Mouse (Mus musculus): ENCODE measurements around the gene Plekhb1.

The Plekhb1 gene

DNA sequence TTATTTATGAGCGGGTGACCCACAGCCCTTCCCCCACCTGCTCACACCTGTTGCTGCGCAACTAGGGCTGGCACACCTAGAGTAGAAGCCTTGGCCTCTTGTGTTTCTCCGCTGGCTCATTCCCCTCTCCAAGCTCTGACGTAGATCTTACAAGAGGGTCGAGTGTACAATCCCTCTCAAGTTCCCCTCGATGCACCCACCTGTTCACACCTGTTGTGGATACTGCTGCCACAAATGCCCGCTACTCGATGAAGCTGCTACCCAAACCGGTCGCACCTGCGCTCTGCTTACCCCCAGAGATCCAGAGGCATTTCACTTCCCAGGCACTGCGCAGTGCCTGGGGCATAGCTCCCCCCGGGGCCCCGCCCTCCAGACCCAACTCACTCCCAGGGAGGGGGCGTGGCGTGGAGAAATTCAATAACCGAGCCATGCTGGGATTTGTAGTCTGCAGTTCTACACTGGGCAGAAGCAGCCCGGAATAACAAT is 4.1 kb downstream of the Plekhb1 start:
- DNase-seq (ENCODE audit: low spot score) = peak; percentile 60

DNA sequence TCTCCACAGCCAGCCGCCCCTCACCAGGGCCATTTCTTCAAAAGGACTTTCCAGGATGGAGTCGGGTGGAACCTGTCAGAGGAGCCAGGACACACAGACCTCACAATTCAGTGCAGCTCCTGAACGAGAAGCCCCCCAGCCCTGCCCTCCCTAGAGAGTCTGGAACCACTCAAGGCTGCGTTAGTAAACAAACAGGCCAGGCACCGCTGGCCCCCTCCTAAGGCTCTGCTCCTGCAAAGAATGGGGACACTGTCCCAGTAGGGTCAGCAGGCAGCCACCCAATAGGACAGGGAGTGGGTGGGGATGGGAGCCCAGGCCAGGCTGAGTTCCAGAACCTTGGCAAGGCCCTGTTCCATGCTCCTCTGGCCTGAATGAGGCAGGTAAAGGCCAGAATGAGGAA is 5.5 kb downstream of the Plekhb1 start:
- DNase-seq (ENCODE audit: low spot score) = no peak

DNA sequence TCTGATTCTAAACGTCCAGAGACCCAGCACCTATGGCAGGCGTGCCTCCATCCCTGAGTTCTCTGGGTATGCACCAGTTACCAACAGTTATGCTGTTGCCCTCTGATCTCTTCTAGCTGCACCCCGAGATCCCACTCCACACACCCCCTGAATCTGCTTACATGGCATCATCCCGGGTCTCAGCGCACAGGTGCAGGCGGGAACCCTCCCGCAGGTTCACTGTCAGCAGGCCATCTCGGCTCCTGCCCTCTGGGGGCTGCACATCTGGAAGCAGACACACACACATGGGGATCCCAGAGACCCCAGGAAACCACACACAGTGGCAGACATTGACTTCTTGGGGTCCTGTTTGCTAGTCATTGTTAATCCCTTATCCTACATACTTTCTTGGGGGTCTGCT is 7.8 kb downstream of the Plekhb1 start:
- DNase-seq (ENCODE audit: low spot score) = no peak

DNA sequence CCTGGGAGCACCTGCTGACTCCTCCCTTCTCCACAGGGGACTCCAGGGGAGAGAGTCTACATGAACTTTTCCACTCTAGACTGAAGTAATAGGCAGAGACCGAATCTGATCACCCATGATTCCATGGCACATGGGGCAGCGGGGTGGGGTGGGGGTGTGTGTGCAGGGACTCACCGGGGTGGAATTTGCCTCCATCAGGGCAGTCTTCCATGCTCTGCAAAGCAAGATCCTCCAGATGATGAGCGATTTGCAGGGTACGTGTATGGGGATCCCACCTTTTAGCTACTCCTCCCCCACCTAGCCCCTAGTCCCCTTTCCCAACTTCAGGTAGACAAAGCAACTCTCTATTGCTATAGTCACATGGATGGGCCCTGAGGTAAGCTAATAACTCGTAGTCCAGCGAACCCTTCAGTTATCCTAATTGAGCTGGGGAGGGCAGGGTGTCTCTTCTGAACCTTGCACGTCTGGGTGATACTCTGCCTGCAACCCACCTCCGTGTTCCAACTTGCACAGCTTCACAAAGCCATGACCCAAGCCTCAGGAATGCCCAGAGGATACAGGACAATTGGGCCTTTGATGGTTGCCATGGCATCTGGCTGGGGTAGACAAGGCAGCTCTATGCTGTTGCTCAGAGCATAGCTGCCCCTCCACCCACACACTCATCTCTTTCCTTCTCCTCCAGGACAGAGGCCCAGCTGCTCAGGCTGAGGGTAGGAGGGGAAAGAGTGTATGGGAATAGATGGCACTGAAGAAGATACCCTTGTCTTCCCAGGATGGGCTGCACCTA is 8.5 kb downstream of the Plekhb1 start:
- DNase-seq (ENCODE audit: low spot score) = peak; percentile 77

DNA sequence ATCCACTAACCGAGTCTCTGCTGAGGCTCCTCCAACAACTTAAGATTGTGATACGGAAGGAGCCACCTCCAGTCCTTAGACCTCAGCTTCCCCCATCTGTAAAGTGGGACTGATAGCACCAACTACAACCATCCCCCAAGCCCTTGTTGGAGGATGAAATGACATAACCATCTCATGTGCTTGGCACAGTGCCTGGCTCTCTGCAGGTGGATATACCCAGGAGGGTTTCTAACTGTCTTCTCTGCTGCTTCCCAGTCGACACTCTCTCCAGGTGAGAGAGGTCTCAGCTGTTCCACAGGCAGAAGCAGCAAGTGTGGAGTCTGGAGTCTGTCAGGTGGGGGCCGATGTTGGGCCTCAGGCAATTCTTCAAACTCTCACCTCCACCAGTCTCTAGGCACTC is 11.2 kb downstream of the Plekhb1 start:
- DNase-seq (ENCODE audit: low spot score) = no peak

- no peak for DNase-seq (ENCODE audit: low spot score)
Observed at GRCm38 (mm10) chr7:100650421-100650820, 11.8 kb downstream of the Plekhb1 start.

DNA sequence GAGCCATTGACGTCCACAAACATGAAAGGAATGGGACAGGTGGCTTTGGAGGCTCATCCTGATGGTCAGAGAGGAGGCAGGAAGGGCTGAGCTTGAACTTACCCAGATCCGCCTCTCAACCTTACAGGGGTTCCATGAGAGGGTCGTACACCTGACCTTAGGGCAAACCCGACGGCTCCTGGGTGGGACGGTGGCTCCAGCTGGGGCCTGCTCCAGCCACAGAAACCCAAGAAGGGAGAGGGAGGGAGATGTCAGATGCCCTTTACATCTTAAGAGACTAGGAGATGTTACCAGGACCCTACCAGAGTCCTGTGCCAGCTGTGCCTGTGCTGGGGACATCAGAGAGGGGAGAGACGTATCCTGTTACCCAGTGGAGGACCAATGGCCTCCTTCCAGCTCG is 12.4 kb downstream of the Plekhb1 start:
- no peak for DNase-seq (ENCODE audit: low spot score)

GRCm38 (mm10) chr7:100649095-100649494 is 13.1 kb downstream of the Plekhb1 start:
- no peak for DNase-seq (ENCODE audit: low spot score)

- DNase-seq (ENCODE audit: low spot score) = peak; percentile 86
Observed at GRCm38 (mm10) chr7:100645147-100645546, 17.1 kb downstream of the Plekhb1 start.

DNA sequence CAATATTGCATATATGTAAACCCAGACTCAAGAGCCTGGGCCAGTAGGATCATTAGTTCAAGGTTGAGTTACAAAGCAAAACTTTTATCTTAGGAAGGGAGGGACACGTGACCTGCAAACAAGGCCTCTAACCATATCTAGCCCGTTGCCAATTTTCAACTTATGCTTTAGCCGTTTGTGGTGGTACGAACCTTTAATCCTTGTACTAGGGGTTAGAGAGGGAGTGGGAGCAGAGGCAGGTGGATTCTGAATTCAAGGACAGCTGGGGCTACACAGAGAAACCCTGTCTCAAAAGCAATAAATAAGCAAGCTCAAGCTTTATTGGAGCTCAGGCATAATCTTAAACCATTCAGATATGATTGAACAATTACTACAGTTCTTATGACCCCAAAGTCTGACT is 19.8 kb downstream of the Plekhb1 start:
- no peak for DNase-seq (ENCODE audit: low spot score)

DNA sequence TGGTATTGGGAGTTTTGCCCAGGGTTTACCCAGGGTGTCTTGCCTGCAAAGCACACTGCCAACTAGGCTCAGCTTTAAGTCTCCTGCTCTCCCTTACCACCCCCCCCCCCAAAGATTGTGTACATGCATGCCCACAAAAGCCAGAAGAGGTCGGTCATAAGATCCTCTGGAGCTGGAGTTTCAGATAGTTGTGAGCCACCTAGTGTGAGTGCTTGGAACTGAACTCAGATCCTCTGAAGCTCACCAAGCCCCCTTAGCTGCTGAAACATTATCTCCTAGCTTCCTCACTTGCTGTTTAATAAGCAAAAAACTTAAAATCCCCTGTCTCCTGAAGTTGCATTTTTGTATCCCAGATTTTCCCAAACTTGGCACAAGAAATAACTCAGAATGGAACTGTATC is 24.6 kb downstream of the Plekhb1 start:
- peak; percentile 58 for DNase-seq (ENCODE audit: low spot score)

- no peak for DNase-seq (ENCODE audit: low spot score)
Observed at GRCm38 (mm10) chr7:100624538-100624937, 37.7 kb downstream of the Plekhb1 start.

- DNase-seq (ENCODE audit: low spot score) = no peak
Observed at GRCm38 (mm10) chr7:100622277-100622676, 39.9 kb downstream of the Plekhb1 start.

DNA sequence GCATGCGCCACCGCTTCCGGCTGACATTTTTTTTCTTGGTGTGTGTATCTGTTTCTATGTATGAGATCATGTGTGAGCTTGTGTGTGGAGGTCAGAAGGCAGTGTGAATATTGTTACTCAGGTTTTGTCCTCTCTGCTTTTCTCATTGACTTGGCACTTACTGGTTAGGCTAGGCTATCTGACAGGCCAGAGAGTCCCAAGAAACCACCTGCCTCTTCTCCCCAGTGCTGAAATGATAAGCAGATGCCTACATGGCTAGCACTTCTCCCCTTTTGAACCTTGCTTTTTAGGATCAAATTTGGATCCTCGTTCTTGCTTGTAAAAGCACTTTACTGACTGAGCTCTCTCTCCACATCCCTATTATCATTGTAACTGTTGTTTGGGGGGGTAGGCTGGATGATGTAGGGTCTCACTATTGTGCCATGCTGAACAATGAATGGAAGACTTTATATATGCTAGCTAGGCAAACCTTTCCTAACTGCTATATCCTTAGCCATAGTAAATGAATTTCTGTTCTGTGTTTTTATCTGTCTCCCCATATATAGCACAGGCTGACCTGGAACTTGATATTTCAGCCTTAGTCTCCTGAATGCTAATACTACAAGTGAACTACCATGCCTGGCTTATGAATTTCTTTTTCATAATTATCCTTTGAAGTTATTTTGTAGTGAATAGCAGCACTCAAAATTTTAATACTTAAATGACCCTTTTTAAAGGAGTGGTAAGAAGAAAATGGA is 45.9 kb downstream of the Plekhb1 start:
- DNase-seq (ENCODE audit: low spot score) = no peak

DNA sequence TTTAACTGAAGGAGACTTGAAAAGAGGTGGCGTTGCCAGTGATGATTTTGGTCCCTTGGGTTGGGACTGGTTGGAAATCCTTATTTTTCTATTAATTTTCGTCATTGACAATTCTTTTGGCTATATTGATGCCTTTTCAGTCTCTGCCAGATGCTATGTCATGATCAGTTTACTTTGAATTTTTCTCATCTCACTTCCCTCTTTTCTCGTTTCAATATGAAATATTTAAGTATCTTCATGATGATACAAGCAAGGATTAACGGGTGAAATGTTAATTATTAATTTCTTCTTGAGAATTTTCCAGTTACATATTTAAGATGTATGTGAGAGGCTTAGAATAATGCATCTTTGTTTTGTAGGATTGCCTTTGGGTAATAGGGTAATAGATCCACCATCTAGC is 53.3 kb downstream of the Plekhb1 start:
- DNase-seq (ENCODE audit: low spot score) = no peak

GRCm38 (mm10) chr7:100608130-100608741 is 54.0 kb downstream of the Plekhb1 start, which contains the start of gene Mrpl48:
Gene Mrpl48 (minus strand): TSS chr7:100608301.
- peak; percentile 68 for DNase-seq (ENCODE audit: low spot score)

DNA sequence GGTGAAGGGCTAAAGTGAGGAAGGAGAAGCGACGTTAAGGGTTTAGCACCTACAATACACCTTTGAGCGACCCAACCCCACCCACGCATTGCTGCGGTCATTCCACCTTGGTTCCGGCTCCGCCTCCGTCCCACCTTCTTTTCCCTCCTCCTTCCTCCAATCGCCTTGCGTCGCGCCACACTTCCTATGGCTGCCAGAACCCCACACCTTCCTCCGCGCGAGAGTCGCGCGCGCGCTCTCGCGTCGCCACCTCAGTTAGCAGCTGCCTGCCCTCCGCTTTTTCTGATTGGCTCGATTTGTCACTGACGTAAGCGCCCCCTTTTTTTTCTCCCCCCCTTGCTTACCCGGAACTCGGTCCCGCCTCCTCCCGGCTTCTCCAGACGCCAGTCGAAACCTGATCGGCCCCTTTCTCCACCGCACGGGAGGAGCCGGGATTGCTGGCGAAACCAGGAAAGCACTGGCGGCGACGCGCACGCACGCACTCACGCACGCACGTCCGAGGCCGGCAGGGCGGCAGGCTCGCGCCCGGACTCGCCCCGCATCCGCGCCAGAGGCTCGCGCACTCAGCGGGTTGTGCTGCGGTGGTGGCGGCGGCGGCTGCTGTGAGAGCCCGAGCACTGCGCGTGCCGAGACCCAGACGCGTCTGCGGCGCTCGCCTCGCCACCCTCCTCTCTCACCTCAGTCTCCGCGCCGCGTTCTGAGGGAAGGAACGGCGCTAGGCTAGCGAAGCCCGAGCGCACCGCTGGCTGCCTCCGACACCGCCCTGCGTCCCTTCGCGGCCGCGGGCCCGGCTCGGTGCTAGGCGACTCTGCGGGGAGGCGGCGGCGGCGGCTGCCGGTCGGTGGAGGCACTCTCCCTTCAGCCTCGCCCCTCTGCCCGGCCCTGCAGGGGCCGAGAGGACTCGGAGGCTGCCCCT is 54.7 kb downstream of the Plekhb1 start, which contains the start of gene Rab6a:
Rab6a (plus strand) TSS at position 197 of the 916 bp plus-strand sequence.
- peak; percentile 99 for DNase-seq (ENCODE audit: low spot score)

DNA sequence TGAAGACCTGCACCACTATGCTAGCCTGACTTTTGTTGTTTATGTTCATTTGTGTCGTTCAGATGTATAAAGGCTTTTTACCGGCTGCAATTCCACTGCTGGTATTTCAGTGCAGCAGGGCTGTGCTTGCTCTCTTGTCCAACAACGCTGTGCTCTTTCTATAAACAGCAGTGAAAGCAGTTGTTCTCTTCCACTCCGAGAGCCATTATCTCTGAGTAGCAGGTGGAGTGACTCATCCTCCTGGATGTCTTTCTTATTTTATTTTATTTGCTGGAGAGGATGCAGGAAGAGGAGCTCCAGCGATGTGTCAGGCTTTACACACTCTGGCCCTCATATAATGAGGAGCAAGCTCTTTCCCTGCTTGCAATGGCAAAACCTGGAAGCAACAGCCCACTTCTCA is 62.0 kb downstream of the Plekhb1 start:
- DNase-seq (ENCODE audit: low spot score) = no peak

DNA sequence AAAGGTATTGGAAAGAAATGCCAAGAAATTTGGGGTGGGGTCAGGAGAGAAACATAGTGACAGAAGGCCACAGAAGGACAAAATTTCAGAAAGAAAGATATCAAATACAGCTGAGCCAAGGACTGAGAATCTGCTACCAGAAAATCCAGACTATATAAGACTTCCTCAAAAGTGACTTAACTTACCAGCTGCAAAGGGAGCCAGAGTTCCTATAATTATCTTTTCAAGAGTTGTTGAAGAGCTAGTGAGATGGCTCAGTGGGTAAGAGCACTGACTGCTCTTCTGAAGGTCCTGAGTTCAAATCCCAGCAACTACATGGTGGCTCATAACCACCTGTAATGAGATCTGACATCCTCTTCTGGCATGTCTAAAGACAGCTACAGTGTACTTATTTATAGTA is 68.9 kb downstream of the Plekhb1 start:
- DNase-seq (ENCODE audit: low spot score) = no peak

All from embryo, embryonic 10.5 days (tissue).